Mouse (Mus musculus) embryonic fibroblast, embryonic 13.5 days (primary cell): ENCODE data around the gene Vps45.

ENCODE experiments used
- CTCF ChIP-seq: IDR thresholded peaks from 2 replicates; pipeline ENCODE4 v1.5.1; 2011; ENCODE audit warnings: mild to moderate bottlenecking, control low read depth, low read length, moderate library complexity, borderline replicate concordance; ENCODE audit not compliant: insufficient read depth
- POLR2A ChIP-seq: IDR thresholded peaks from 2 replicates; pipeline ENCODE4 v1.6.1; 2011; ENCODE audit warnings: low read depth, mild to moderate bottlenecking, control low read depth, low read length, moderate library complexity

DNA sequence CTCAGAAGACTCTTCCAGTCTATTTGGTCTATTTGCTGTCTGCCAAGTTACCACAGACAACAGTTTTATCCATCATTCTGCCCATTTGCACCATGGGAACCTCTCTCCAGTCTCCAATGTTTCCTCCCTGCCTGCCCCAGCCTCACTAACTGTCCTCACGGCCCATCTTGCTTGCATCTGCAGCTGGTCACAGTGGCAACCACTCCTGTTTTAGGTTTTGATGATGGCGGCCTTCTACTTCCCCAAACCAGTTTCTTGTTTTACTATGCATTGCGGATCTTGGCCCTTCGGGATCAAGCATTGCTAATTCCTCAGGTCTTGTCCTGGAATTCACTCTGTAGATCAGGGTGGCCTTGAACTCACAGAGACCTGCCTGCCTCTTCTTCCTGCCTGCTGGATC, 76.1 kb downstream of the Vps45 start:
- no peak for TF ChIP-seq CTCF
- no peak for TF ChIP-seq POLR2A
